Mouse (Mus musculus): ENCODE measurements around the gene Ube2v1.
"Not testable (repeated sequence)": the region's sequence is repeated elsewhere in the genome, so short reads cannot be mapped to it uniquely, and the experiment has no call there.

Gene Ube2v1

GRCm38 (mm10) chr2:167622965-167623364 is 8.9 kb downstream of the Ube2v1 start:
- no peak for DNase-seq (ENCODE audit: low spot score in 2 of 2)

DNA sequence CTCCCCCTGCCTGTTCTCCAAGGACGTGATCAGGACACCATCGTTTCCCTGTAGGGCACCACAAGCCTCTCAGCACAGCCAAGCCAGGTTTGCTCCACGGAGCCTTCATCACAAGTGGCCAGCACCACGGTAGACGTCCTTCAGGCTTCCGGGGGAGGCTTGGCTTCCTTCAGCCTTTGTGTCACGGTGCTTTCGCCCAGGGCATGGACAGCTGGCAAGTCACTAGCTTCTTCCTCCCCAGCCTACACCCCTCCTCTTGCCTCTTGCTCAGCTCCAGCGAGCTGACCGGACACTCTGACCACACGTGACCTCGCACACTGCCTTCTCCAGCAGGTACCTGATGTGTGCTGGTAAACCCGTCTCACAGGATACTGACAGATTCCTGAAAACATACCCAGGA is 9.5 kb downstream of the Ube2v1 start:
- DNase-seq (ENCODE audit: low spot score in 2 of 2): no peak

- no peak for DNase-seq (ENCODE audit: low spot score in 2 of 2)
Observed at GRCm38 (mm10) chr2:167621255-167622087, 10.4 kb downstream of the Ube2v1 start.

- no peak for DNase-seq (ENCODE audit: low spot score in 2 of 2)
Observed at GRCm38 (mm10) chr2:167617472-167617871, 14.4 kb downstream of the Ube2v1 start.

- no peak for DNase-seq (ENCODE audit: low spot score in 2 of 2)
Observed at GRCm38 (mm10) chr2:167617034-167617433, 14.9 kb downstream of the Ube2v1 start.

GRCm38 (mm10) chr2:167613335-167613734 is 18.6 kb downstream of the Ube2v1 start:
- DNase-seq (ENCODE audit: low spot score in 2 of 2): not testable (repeated sequence)

DNA sequence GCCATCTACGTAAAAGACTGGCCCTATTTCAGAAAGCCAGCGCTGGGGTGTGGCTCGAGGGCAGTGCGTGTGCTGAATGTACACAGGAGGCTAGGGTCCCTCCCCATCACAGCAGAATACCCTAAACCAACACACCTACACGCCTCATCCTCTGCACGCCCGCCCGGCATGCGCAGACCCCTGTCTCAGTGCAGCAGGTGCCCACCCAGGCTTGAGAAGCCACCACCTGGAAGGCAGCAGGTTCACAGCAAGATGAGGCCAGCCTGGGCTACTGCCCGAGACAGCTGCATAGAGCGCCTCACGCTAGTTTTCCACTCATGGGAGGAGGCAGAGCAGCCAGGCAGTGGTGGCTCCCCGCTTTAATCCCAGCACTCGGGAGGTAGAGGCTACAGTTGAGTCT is 19.8 kb downstream of the Ube2v1 start:
- DNase-seq (ENCODE audit: low spot score in 2 of 2): no peak

DNA sequence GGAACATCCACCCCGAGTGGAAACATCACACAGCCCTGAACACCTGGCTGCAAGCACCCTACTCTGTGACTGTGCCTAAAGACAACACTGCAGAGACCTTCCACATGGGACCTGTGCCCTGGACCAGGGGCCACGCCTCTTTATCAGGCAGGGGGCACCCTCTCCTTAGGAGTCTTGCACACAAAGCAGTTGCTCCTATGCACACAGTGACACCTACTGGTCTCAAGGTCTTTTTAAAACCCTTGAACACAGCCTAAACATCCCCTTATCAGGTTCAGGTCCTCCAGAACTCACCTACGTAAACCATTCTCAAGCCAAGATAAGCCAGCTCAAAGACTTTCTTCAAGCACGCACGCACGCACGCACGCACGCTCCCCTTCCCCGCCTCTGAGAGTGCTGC is 20.6 kb downstream of the Ube2v1 start:
- no peak for DNase-seq (ENCODE audit: low spot score in 2 of 2)

DNA sequence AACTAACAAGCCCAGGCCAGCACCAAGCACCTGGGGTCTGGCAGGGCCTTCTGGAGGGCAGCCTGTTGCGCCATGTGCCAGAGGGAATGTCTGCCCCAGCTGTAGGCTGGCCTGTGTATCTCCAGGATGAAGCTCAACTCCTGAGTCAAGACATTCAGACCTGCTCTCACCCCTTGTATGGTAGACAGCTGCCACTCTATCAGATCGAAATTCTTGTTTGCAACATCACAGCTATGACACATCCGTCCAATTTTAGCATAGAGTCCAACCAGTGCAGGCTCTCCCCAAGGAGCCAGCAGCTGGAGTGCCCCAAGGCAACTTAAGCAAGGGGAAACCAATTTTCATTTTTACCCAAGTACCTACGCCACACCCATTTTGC is 25.2 kb downstream of the Ube2v1 start:
- DNase-seq (ENCODE audit: low spot score in 2 of 2): no peak

DNA sequence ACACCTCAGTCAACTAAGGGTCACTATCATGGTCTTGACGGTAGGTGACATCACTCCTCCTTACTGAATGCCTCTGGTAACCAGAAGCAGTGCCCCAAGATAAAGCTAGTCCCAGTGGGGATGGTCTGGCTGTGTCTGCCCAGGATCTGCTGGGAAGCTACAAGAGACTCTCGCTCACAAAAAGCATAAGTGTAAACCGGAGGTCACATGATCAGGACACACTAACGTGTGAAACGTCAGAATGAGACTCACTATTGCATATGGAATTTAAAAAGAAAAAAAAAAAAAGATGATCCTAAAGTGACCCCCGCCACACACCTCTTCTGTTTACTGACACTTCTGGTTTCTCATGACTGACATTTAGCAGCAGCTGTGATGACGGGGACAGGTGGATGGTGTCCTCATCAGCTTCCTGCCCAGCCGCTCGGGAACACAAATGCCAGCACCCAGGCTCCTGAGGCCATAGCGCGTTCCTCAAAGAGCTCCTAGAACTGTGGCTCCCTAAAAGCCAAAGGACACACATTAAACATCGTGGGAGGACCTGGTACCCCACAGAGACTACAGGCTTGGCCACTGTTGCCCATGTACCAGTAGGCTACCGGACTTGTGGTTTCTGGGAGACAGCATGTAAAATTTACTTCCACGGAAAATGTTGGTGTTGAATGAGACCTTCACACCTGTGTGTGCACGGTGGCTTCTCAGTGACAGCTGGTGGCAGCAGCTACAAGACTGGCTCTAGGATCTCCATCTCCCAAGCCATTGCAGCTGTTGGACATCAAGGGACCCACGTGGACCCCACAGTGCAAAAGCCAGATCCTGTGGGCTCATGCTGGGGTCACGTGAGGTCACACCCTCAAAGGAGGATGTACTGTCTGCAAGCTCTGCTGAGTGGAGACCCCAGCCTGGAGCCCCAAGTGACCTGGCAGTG is 25.8 kb downstream of the Ube2v1 start:
- DNase-seq (ENCODE audit: low spot score in 2 of 2): no peak

- DNase-seq (ENCODE audit: low spot score in 2 of 2): peak; percentile 47 to 79
Observed at GRCm38 (mm10) chr2:167605178-167605794, 26.6 kb downstream of the Ube2v1 start.

- DNase-seq (ENCODE audit: low spot score in 2 of 2): no peak
Observed at GRCm38 (mm10) chr2:167602978-167603377, 28.9 kb downstream of the Ube2v1 start.

DNA sequence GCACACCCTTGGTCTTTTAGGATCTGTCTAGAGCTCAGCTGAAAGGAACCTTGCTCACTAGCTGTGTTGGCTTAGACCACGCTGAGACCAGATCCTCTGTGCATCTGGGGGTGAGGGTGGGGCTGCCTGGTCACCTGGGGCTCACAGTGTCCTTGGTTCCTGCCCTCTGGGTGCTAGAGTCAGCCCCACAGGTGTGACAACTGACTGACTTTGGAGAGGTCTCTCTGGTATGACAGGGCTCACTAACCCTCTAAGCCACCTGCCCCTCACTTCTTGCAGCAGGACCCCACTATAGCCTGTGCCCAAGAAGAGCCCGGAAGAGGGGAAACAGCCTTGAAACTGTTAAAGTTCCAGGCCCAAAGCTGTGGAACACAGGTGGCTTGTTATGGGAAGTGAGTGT is 29.5 kb downstream of the Ube2v1 start:
- no peak for DNase-seq (ENCODE audit: low spot score in 2 of 2)

GRCm38 (mm10) chr2:167600481-167600995 is 31.4 kb downstream of the Ube2v1 start:
- DNase-seq (ENCODE audit: low spot score in 2 of 2): no peak

DNA sequence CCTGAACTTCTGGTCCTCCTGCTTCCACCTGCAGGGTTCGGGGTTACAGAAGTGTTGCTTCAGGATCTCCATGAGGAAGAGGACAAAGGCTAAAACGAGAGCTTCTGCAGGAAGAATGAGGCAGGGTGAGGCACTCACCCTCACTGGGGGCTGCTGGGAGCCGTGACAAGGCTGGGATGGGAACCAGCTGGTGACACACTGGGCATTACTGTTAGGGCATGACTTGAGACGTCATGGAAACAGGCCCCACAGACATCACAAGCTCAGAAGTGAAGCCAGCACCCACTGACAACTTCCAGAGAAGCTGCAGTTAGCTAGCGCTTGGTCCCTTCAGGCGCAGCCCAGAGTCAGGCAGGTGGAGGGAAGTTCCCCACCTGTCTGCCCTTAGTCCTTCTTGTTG is 32.0 kb downstream of the Ube2v1 start:
- no peak for DNase-seq (ENCODE audit: low spot score in 2 of 2)

DNA sequence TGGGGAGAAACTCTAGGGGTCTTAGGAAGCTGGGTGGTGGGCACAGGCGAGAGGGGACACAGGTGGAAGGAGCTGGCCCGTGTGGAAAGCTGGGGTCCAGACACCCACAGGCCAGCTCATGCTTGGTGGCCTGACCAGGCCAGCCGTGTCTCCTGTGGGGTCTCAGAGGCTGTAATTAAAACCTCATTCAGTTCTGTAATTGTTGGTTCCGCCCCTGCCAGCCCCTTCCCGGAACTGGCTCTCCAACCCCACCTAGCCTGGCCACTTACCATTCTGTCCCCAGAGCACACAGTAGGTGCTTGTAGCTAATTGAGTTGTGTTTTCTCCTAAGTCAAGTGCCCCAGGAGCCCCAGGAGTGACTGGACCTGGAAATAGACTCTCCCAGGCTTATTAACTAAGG is 32.7 kb downstream of the Ube2v1 start:
- no peak for DNase-seq (ENCODE audit: low spot score in 2 of 2)

DNA sequence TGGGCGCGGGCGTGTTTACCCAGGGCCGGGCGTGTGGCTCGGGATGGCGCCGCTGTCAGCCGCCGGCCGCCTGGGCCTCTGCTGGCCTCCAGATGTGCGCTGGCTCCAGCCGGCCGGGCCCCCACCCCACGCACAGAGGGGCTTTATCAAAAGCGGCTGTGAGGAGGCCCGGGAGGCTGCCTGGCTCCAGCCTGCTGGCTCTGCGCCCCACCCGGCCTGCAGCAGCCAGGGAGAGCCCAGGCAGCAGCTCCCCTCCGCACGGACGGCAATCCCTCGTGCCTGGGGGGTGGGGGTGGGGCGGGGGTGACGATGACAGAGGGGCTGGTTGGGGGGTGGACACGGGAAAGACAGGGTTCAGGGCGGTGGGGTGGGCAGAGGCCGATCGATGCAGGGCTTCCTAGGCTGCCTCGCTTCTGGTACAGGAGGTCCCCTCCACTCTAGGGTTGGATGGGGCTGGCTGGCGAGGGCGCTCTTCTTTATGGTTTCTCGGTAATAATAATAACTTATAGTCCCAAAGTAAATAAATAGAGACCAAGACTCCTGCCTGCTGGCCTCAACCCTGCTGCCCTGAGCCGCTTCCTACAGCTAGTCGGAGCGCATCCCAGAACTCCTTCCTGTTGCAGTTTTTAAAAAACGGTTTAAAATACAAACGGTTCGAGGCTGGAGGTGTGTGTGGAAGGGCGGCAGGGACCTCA is 34.3 kb downstream of the Ube2v1 start:
- DNase-seq (ENCODE audit: low spot score in 2 of 2): no peak

GRCm38 (mm10) chr2:167596726-167597491 is 35.0 kb downstream of the Ube2v1 start:
- no peak for DNase-seq (ENCODE audit: low spot score in 2 of 2)

GRCm38 (mm10) chr2:167596262-167596661 is 35.6 kb downstream of the Ube2v1 start:
- DNase-seq (ENCODE audit: low spot score in 2 of 2): no peak

DNA sequence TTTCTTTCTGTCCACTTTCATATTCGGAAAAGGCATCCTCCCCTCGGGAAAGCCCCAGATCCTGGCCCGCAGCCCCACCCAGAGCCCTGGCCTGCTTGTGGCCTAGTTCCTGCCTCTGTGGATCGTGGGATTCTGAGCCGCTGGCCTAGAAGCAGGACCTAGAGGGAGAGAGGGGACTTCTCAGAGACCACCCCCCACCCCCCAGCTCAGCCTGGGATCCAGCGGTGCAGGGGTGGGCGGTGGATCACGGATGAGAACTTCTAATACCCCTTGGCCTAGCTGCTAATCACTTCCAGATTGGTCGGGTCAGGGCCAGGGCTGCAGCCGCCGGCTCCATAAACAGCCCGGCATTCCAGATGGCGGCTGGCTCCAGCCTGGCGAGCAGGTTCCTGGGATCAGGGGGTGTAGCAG is 36.1 kb downstream of the Ube2v1 start:
- DNase-seq (ENCODE audit: low spot score in 2 of 2): no peak
